Mouse (Mus musculus) cortical plate, adult 2 months (tissue): ENCODE results near the gene Mapk8.

Source experiments
- CTCF ChIP-seq: fragments of 200-500 bp; IDR thresholded peaks from 2 replicates; pipeline ENCODE4 v1.5.1; 2011; ENCODE audit warnings: mild to moderate bottlenecking, control low read depth, low read length; ENCODE audit not compliant: insufficient read depth; ENCODE audit errors: extremely low read depth
- POLR2A ChIP-seq: fragments of 200-500 bp; IDR thresholded peaks from 2 replicates; pipeline ENCODE4 v1.6.1; 2011; ENCODE audit warnings: mild to moderate bottlenecking, low read length, control low read depth; ENCODE audit not compliant: insufficient read depth; ENCODE audit errors: extremely low read depth

DNA sequence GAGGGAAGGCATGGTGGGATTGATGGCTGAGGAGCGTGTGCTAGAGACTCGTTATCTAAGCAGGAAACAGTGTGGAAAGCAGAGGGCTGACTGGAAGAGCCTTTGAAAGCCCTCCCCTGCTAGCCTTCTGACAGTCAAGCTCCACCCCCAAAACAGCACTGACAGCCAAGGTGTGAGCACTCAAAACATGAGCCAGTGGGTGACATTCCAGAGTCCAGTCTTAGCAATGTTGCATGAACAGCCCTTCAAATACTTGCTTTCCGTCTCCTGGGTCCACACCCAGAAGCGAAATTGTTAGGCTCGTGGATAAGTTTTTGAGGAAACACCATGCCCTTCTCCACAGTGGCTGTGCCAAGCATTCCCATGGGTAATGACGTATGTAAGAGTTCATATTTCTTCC, 100.4 kb downstream of the Mapk8 start:
- TF ChIP-seq CTCF (no peak), POLR2A (no peak)
